Mouse (Mus musculus) monocyte, adult 59 days (primary cell): ENCODE measurements around the gene Rabgap1l. TPM values are rescaled to one million over a fixed set of nuclear protein-coding genes. Genes with fewer than 3 reads are reported as not detected.

Experiments used
- total RNA-seq, 2 experiments: library from RNA; stranded (reverse); gene quantifications; one replicate each; pipeline ENCODE4 v1.2.4; 2023

Gene Rabgap1l
- 10 to 100 TPM; 42.1 to 46.7 TPM for total RNA-seq

GRCm38 (mm10) chr1:160792686-160793355 lies at the start of gene Rabgap1l:
Gene Rabgap1l (minus strand): TSS chr1:160793211.

GRCm38 (mm10) chr1:160212703-160213669 lies 580.0 kb downstream of the Rabgap1l start, which contains the start of gene Cacybp:
Gene Cacybp (minus strand): TSS chr1:160212875.

GRCm38 (mm10) chr1:160194529-160195336 lies 598.3 kb downstream of the Rabgap1l start, which contains the start of gene Mrps14:
Gene Mrps14 (plus strand): TSS chr1:160195215.

Other genes with a start within 250 kb of the Rabgap1l start
- 10 to 100 TPM; 52.1 to 55.3 TPM for gene Rc3h1, start 113.2 kb upstream of the Rabgap1l start, total RNA-seq
- gene Serpinc1, start 185.4 kb upstream of the Rabgap1l start, total RNA-seq: 1 to 10 TPM; 1.2 to 2.2 TPM
- 10 to 100 TPM in 1 of 2 experiments, 1 to 10 TPM in 1; 9.7 to 10.6 TPM for gene Zbtb37, start 241.6 kb upstream of the Rabgap1l start, total RNA-seq